Mouse (Mus musculus): ENCODE measurements at regions not wholly inside any gene's neighbourhood (a gene's known extent, or its start where the extent isn't known, plus 50 kb on each side); places are given as distances from the start of the nearest gene placed in this dataset.

- ATAC-seq: no peak
- Histone ChIP-seq H3K27ac (ENCODE audit: low read depth, low read length) (no peak overlapping the region), H3K4me1 (ENCODE audit: control insufficient read depth, insufficient read depth, low read depth, low read length) (no peaks in the 10 kb centered on the region)
Measured at GRCm38 (mm10) chr4:124542696-124543095, 67.9 kb downstream of the 3100002H09Rik start.

GRCm38 (mm10) chr4:124538471-124538870, 72.1 kb downstream of the 3100002H09Rik start:
- Histone ChIP-seq H3K27me3 (replicated peaks; ENCODE audit: control insufficient read depth, insufficient read depth, low read length) (no peaks in the 10 kb centered on the region), H3K4me3 (ENCODE audit: low read length) (no peak overlapping the region), H3K9ac (ENCODE audit: low read depth, low read length) (no peak overlapping the region), H3K9me3 (ENCODE audit: control insufficient read depth, low read length) (no peaks in the 10 kb centered on the region), H3K27ac (ENCODE audit: low read depth, low read length) (no peak overlapping the region), H3K36me3 (ENCODE audit: control insufficient read depth, insufficient read depth, low read length) (no peaks in the 10 kb centered on the region), H3K4me2 (ENCODE audit: low read length) (no peak overlapping the region), H3K4me1 (ENCODE audit: control insufficient read depth, insufficient read depth, low read depth, low read length) (no peaks in the 10 kb centered on the region)
- 75% methylated on average over 5 of the region's 5 CpGs for WGBS
- ATAC-seq: no peak

More at GRCm38 (mm10) chr4:124542696-124543095, 67.9 kb downstream of the 3100002H09Rik start:
- no peaks in the 10 kb centered on the region for H3K9me3 ChIP-seq (ENCODE audit: control insufficient read depth, low read length)
- H3K4me3 ChIP-seq (ENCODE audit: low read length): no peak overlapping the region
- WGBS: 48% methylated on average over 5 of the region's 5 CpGs
- H3K36me3 ChIP-seq (ENCODE audit: control insufficient read depth, insufficient read depth, low read length): no peaks in the 10 kb centered on the region
- no peak overlapping the region for H3K4me2 ChIP-seq (ENCODE audit: low read length)
- no peaks in the 10 kb centered on the region for H3K27me3 ChIP-seq (replicated peaks; ENCODE audit: control insufficient read depth, insufficient read depth, low read length)
- no peak overlapping the region for H3K9ac ChIP-seq (ENCODE audit: low read depth, low read length)

GRCm38 (mm10) chr4:124537681-124538080, 72.9 kb downstream of the 3100002H09Rik start:
- 47% methylated on average over 5 of the region's 5 CpGs for WGBS
- ATAC-seq: no peak
- no peaks in the 10 kb centered on the region for H3K27me3 ChIP-seq (replicated peaks; ENCODE audit: control insufficient read depth, insufficient read depth, low read length)
- no peak overlapping the region for H3K27ac ChIP-seq (ENCODE audit: low read depth, low read length)
- no peaks in the 10 kb centered on the region for H3K4me1 ChIP-seq (ENCODE audit: control insufficient read depth, insufficient read depth, low read depth, low read length)
- H3K4me2 ChIP-seq (ENCODE audit: low read length): no peak overlapping the region
- H3K9me3 ChIP-seq (ENCODE audit: control insufficient read depth, low read length): no peaks in the 10 kb centered on the region
- H3K9ac ChIP-seq (ENCODE audit: low read depth, low read length): no peak overlapping the region
- H3K36me3 ChIP-seq (ENCODE audit: control insufficient read depth, insufficient read depth, low read length): no peaks in the 10 kb centered on the region
- no peak overlapping the region for H3K4me3 ChIP-seq (ENCODE audit: low read length)

- Histone ChIP-seq H3K9me3 (ENCODE audit: control insufficient read depth, low read length) (no peaks in the 10 kb centered on the region), H3K9ac (ENCODE audit: low read depth, low read length) (no peak overlapping the region), H3K4me1 (ENCODE audit: control insufficient read depth, insufficient read depth, low read depth, low read length) (no peaks in the 10 kb centered on the region), H3K27me3 (replicated peaks; ENCODE audit: control insufficient read depth, insufficient read depth, low read length) (no peaks in the 10 kb centered on the region), H3K4me3 (ENCODE audit: low read length) (no peak overlapping the region), H3K27ac (ENCODE audit: low read depth, low read length) (no peak overlapping the region), H3K36me3 (ENCODE audit: control insufficient read depth, insufficient read depth, low read length) (no peaks in the 10 kb centered on the region), H3K4me2 (ENCODE audit: low read length) (no peak overlapping the region)
- ATAC-seq: no peak
- WGBS: 69% methylated on average over 6 of the region's 6 CpGs
Measured at GRCm38 (mm10) chr4:124533614-124534013, 77.0 kb downstream of the 3100002H09Rik start.

- Histone ChIP-seq H3K36me3 (ENCODE audit: control insufficient read depth, insufficient read depth, low read length) (no peaks in the 10 kb centered on the region), H3K9ac (ENCODE audit: low read depth, low read length) (no peak overlapping the region), H3K27ac (ENCODE audit: low read depth, low read length) (no peak overlapping the region), H3K4me1 (ENCODE audit: control insufficient read depth, insufficient read depth, low read depth, low read length) (no peaks in the 10 kb centered on the region), H3K9me3 (ENCODE audit: control insufficient read depth, low read length) (no peaks in the 10 kb centered on the region), H3K4me2 (ENCODE audit: low read length) (no peak overlapping the region), H3K4me3 (ENCODE audit: low read length) (no peak overlapping the region), H3K27me3 (replicated peaks; ENCODE audit: control insufficient read depth, insufficient read depth, low read length) (peaks cover 4% of the 10 kb centered on the region; the same call in 1 of the 2 replicates)
- ATAC-seq: no peak
- 49% methylated on average over 9 of the region's 9 CpGs for WGBS
Measured at GRCm38 (mm10) chr4:124530596-124530995, 80.0 kb downstream of the 3100002H09Rik start.

- Histone ChIP-seq H3K4me2 (ENCODE audit: low read length) (no peak overlapping the region), H3K4me3 (ENCODE audit: low read length) (no peak overlapping the region), H3K4me1 (ENCODE audit: control insufficient read depth, insufficient read depth, low read depth, low read length) (no peaks in the 10 kb centered on the region), H3K36me3 (ENCODE audit: control insufficient read depth, insufficient read depth, low read length) (no peaks in the 10 kb centered on the region), H3K27ac (ENCODE audit: low read depth, low read length) (no peak overlapping the region), H3K27me3 (replicated peaks; ENCODE audit: control insufficient read depth, insufficient read depth, low read length) (peaks cover 11% of the 10 kb centered on the region), H3K9ac (ENCODE audit: low read depth, low read length) (no peak overlapping the region), H3K9me3 (ENCODE audit: control insufficient read depth, low read length) (no peaks in the 10 kb centered on the region)
- 21% methylated on average over 10 of the region's 10 CpGs for WGBS
- no peak for ATAC-seq
Measured at GRCm38 (mm10) chr4:124526822-124527221, 83.8 kb downstream of the 3100002H09Rik start.

- no peak for ATAC-seq
- no peaks in the 10 kb centered on the region for H3K36me3 ChIP-seq (ENCODE audit: control insufficient read depth, insufficient read depth, low read length)
- no peak overlapping the region for H3K4me3 ChIP-seq (ENCODE audit: low read length)
- no peaks in the 10 kb centered on the region for H3K9me3 ChIP-seq (ENCODE audit: control insufficient read depth, low read length)
- no peak overlapping the region for H3K4me2 ChIP-seq (ENCODE audit: low read length)
- H3K27ac ChIP-seq (ENCODE audit: low read depth, low read length): no peak overlapping the region
- WGBS: 49% methylated on average over 9 of the region's 9 CpGs
- H3K4me1 ChIP-seq (ENCODE audit: control insufficient read depth, insufficient read depth, low read depth, low read length): no peaks in the 10 kb centered on the region
- no peak overlapping the region for H3K9ac ChIP-seq (ENCODE audit: low read depth, low read length)
- H3K27me3 ChIP-seq (replicated peaks; ENCODE audit: control insufficient read depth, insufficient read depth, low read length): peaks cover 11% of the 10 kb centered on the region
Measured at GRCm38 (mm10) chr4:124526362-124526761, 84.2 kb downstream of the 3100002H09Rik start.

GRCm38 (mm10) chr4:124520309-124520708, 90.3 kb downstream of the 3100002H09Rik start:
- no peak overlapping the region for H3K9ac ChIP-seq (ENCODE audit: low read depth, low read length)

GRCm38 (mm10) chr4:124511761-124512160, 98.8 kb downstream of the 3100002H09Rik start:
- ATAC-seq: no peak
- no peak overlapping the region for H3K4me2 ChIP-seq (ENCODE audit: low read length)
- peaks cover 2% of the 10 kb centered on the region for H3K27me3 ChIP-seq (replicated peaks; ENCODE audit: control insufficient read depth, insufficient read depth, low read length)
- H3K4me1 ChIP-seq (ENCODE audit: control insufficient read depth, insufficient read depth, low read depth, low read length): peaks cover 3% of the 10 kb centered on the region
- no peaks in the 10 kb centered on the region for H3K9me3 ChIP-seq (ENCODE audit: control insufficient read depth, low read length)
- 62% methylated on average over 16 of the region's 16 CpGs for WGBS
- H3K27ac ChIP-seq (ENCODE audit: low read depth, low read length): no peak overlapping the region
- no peak overlapping the region for H3K9ac ChIP-seq (ENCODE audit: low read depth, low read length)
- no peaks in the 10 kb centered on the region for H3K36me3 ChIP-seq (ENCODE audit: control insufficient read depth, insufficient read depth, low read length)
- H3K4me3 ChIP-seq (ENCODE audit: low read length): no peak overlapping the region

More at GRCm38 (mm10) chr4:124520309-124520708, 90.3 kb downstream of the 3100002H09Rik start:
- H3K9me3 ChIP-seq (ENCODE audit: control insufficient read depth, low read length): no peaks in the 10 kb centered on the region
- H3K27me3 ChIP-seq (replicated peaks; ENCODE audit: control insufficient read depth, insufficient read depth, low read length): peaks cover 4% of the 10 kb centered on the region
- H3K4me1 ChIP-seq (ENCODE audit: control insufficient read depth, insufficient read depth, low read depth, low read length): no peaks in the 10 kb centered on the region; the same call in 1 of the 2 replicates
- H3K36me3 ChIP-seq (ENCODE audit: control insufficient read depth, insufficient read depth, low read length): no peaks in the 10 kb centered on the region
- no peak for ATAC-seq
- H3K4me2 ChIP-seq (ENCODE audit: low read length): no peak overlapping the region
- no peak overlapping the region for H3K27ac ChIP-seq (ENCODE audit: low read depth, low read length)
- WGBS: 56% methylated on average over 9 of the region's 9 CpGs
- H3K4me3 ChIP-seq (ENCODE audit: low read length): no peak overlapping the region

- peaks cover 8% of the 10 kb centered on the region for H3K4me1 ChIP-seq (ENCODE audit: control insufficient read depth, insufficient read depth, low read depth, low read length)
- 81% methylated on average over 3 of the region's 3 CpGs for WGBS
- H3K9me3 ChIP-seq (ENCODE audit: control insufficient read depth, low read length): no peaks in the 10 kb centered on the region
- H3K4me3 ChIP-seq (ENCODE audit: low read length): no peak overlapping the region
- no peak overlapping the region for H3K27ac ChIP-seq (ENCODE audit: low read depth, low read length)
- no peak overlapping the region for H3K9ac ChIP-seq (ENCODE audit: low read depth, low read length)
- no peak overlapping the region for H3K4me2 ChIP-seq (ENCODE audit: low read length)
- ATAC-seq: no peak
- no peaks in the 10 kb centered on the region for H3K36me3 ChIP-seq (ENCODE audit: control insufficient read depth, insufficient read depth, low read length)
- H3K27me3 ChIP-seq (replicated peaks; ENCODE audit: control insufficient read depth, insufficient read depth, low read length): peaks cover 2% of the 10 kb centered on the region
Measured at GRCm38 (mm10) chr4:124510816-124511215, 99.8 kb downstream of the 3100002H09Rik start.

Data from hindbrain, embryonic 16.5 days (tissue).